8 mouse cellular contexts compared by ENCODE assay signal in genomic region chr11:96978401-96979246, GRCm38 (mm10). TPM values are rescaled to one million over a fixed set of nuclear protein-coding genes. Genes with fewer than 3 reads are reported as not detected.
A peak's percentile ranks its signal among the peaks of the same experiment; 100 is the strongest.
DNase-seq lines count a peak whose midpoint lies in the region; ATAC-seq and TF ChIP-seq lines count a peak whose summit lies in the region.

No protein-coding gene starts in this region.

- DNase-seq in heart, adult 2 months: no peak
- no peak for DNase-seq in heart, postnatal 36 days
- no peak for DNase-seq in CH12.LX (ENCODE audit: extremely low read depth)
- DNase-seq in lung, postnatal 36 days: peak; percentile 20
- no peak for DNase-seq in urinary bladder, postnatal 14 days (ENCODE audit: low spot score)
- no peak for DNase-seq in spleen, postnatal 14 days (ENCODE audit: low spot score in 2 of 2)
- no peak for DNase-seq in adrenal gland, postnatal 10 days

- 23% methylated on average over 17 of the region's 17 CpGs for WGBS in heart, adult 2 months
- 31% methylated on average over 17 of the region's 17 CpGs for WGBS in forebrain, embryonic 16.5 days

- no peak for TF ChIP-seq CTCF in heart, adult 2 months (IDR thresholded peaks at IDR 0.05)
- TF ChIP-seq CTCF in CH12.LX (conservative IDR thresholded peaks at IDR 0.05 in 1 of 2, IDR thresholded peaks at IDR 0.05 in 1 of 2; ENCODE audit: low read depth in 2 of 2, low read length in 2 of 2): no peak

- H3K79me2 ChIP-seq in heart, adult 2 months (replicated peaks; ENCODE audit: control insufficient read depth, insufficient read depth, low read length): peaks cover 2% of the 10 kb centered on the region; the same call in 1 of the 2 replicates
- peaks cover 34% of the 10 kb centered on the region for H3K79me2 ChIP-seq in CH12.LX (replicated peaks; ENCODE audit: control insufficient read depth, extremely low read depth, insufficient read depth, poor library complexity, severe bottlenecking)

- ATAC-seq in forebrain, embryonic 16.5 days: no peak

- H3K4me2 ChIP-seq in CH12.LX (ENCODE audit: insufficient read depth, low read depth, poor library complexity, severe bottlenecking): peak overlapping the region; percentile 52
- peak overlapping the region; percentile 81 for H3K4me2 ChIP-seq in forebrain, embryonic 16.5 days (ENCODE audit: low read length)

- dilution Hi-C loops in CH12.LX (cut with MboI; ENCODE audit: extremely low pct_ligation_motif_present, extremely low pct_unique_long_range_greater_than_20kb, low sequenced_read_pairs): no loop called here

- H3K9ac ChIP-seq in heart, adult 2 months (ENCODE audit: low read depth, low read length): peak overlapping the region; percentile 90
- H3K9ac ChIP-seq in CH12.LX (ENCODE audit: insufficient read depth, low read depth): peak overlapping the region; percentile 96
- H3K9ac ChIP-seq in forebrain, embryonic 16.5 days (replicated peaks; ENCODE audit: low read depth, low read length): peak overlapping the region; percentile 70

- peak overlapping the region; percentile 93 for H3K4me3 ChIP-seq in heart, adult 2 months
- H3K4me3 ChIP-seq in CH12.LX (replicated peaks in 1 of 3; ENCODE audit: low read depth in 2 of 3, low read length in 2 of 3, poor library complexity in 1 of 3): peak overlapping the region; percentile 78 to 91 (median 89)
- H3K4me3 ChIP-seq in forebrain, embryonic 16.5 days (replicated peaks; ENCODE audit: low read length): peak overlapping the region; percentile 57

- TF ChIP-seq RAD21 in CH12.LX (IDR thresholded peaks at IDR 0.05; ENCODE audit: low read depth, low read length): no peak

- no peaks in the 10 kb centered on the region for H3K27me3 ChIP-seq in heart, adult 2 months (ENCODE audit: control insufficient read depth, insufficient read depth, low read length)
- no peaks in the 10 kb centered on the region for H3K27me3 ChIP-seq in CH12.LX (replicated peaks)
- H3K27me3 ChIP-seq in forebrain, embryonic 16.5 days (replicated peaks; ENCODE audit: control insufficient read depth, insufficient read depth, low read length): no peaks in the 10 kb centered on the region

- TF ChIP-seq EP300 in heart, adult 2 months (IDR thresholded peaks at IDR 0.05; ENCODE audit: insufficient read depth, low read depth, low read length): no peak
- TF ChIP-seq EP300 in CH12.LX (IDR thresholded peaks at IDR 0.05; ENCODE audit: low read length): no peak

- no peaks in the 10 kb centered on the region for H3K9me3 ChIP-seq in CH12.LX (replicated peaks; ENCODE audit: low read length)
- H3K9me3 ChIP-seq in forebrain, embryonic 16.5 days (ENCODE audit: control insufficient read depth, low read length): no peaks in the 10 kb centered on the region

- H3K36me3 ChIP-seq in heart, adult 2 months (ENCODE audit: control insufficient read depth, insufficient read depth, low read length): 0 out of 2 replicates have a peak, but pooled peaks cover 2% of the 10 kb centered on the region
- H3K36me3 ChIP-seq in CH12.LX (replicated peaks in 1 of 2; ENCODE audit: control insufficient read depth in 1 of 2, insufficient read depth in 1 of 2, low read length in 1 of 2): peaks cover 0 to 15% of the 10 kb centered on the region in 2 experiments
- H3K36me3 ChIP-seq in forebrain, embryonic 16.5 days (ENCODE audit: control insufficient read depth, insufficient read depth): no peaks in the 10 kb centered on the region

- in situ Hi-C loops in CH12.LX (cut with MboI; ENCODE audit: low pct_ligation_motif_present, low pct_unique_long_range_greater_than_20kb, low sequenced_read_pairs): no loop called here

- H3K4me1 ChIP-seq in heart, adult 2 months (ENCODE audit: control insufficient read depth, insufficient read depth, low read length): peaks cover 14% of the 10 kb centered on the region
- peaks cover 27 to 64% of the 10 kb centered on the region in 2 experiments for H3K4me1 ChIP-seq in CH12.LX (ENCODE audit: control insufficient read depth in 1 of 2, insufficient read depth in 2 of 2)
- H3K4me1 ChIP-seq in forebrain, embryonic 16.5 days (replicated peaks; ENCODE audit: control insufficient read depth, insufficient read depth, low read length): peaks cover 18% of the 10 kb centered on the region

- H3K27ac ChIP-seq in heart, adult 2 months: peak overlapping the region; percentile 97
- H3K27ac ChIP-seq in CH12.LX (ENCODE audit: insufficient read depth, low read depth): peak overlapping the region; percentile 65; the same call in 1 of the 2 replicates
- peak overlapping the region; percentile 80 for H3K27ac ChIP-seq in forebrain, embryonic 16.5 days (ENCODE audit: low read length)

- intact Hi-C loops in heart, adult 2 months (cut with DNase I): loop anchor here (5.0 kb wide), 1 partner anchor 209 kb away; the partner anchor contains the start of gene Kpnb1
- intact Hi-C loops in heart, postnatal 36 days (cut with DNase I): no loop called here

- TF ChIP-seq POLR2A in heart, adult 2 months (IDR thresholded peaks at IDR 0.05; ENCODE audit: insufficient read depth, low read depth, low read length): no peak
- TF ChIP-seq POLR2A in CH12.LX (IDR thresholded peaks at IDR 0.05; ENCODE audit: low read depth, low read length): no peak

TF ChIP-seq in CH12.LX, 34 proteins besides CTCF, POLR2A, EP300 and RAD21:
- TF ChIP-seq JUN (IDR thresholded peaks at IDR 0.05; ENCODE audit: insufficient read depth, low read depth, low read length) (no peak), MEF2A (IDR thresholded peaks at IDR 0.05; ENCODE audit: borderline replicate concordance, low read depth, low read length) (no peak), ETS1 (conservative IDR thresholded peaks at IDR 0.05; ENCODE audit: low read depth, low read length) (0 out of 2 replicates have a peak, but pooled peaks have one; percentile 0), POLR2AphosphoS2 (IDR thresholded peaks at IDR 0.05; ENCODE audit: low read depth, low read length) (0 out of 2 replicates have a peak, but pooled peaks have one; percentile 0), USF1 (IDR thresholded peaks at IDR 0.05; ENCODE audit: low read depth, low read length) (no peak), E2F4 (IDR thresholded peaks at IDR 0.05; ENCODE audit: insufficient replicate concordance, low read depth, low read length) (no peak), ZMIZ1 (IDR thresholded peaks at IDR 0.05; ENCODE audit: low read depth, low read length) (no peak), PAX5 (IDR thresholded peaks at IDR 0.05; ENCODE audit: low read length) (no peak), MAFK (IDR thresholded peaks at IDR 0.05; ENCODE audit: insufficient replicate concordance, low read length) (0 out of 2 replicates have a peak, but pooled peaks have one; percentile 3)
TF ChIP-seq in CH12.LX: peak in this region for 3.

RNA-seq across cellular contexts. Expression of gene Sp2, which starts 4.1 kb away (rescaled TPM):
- 10 to 100 TPM; 10.4 to 12.4 TPM for total RNA-seq in heart, adult 2 months (2021)
- polyA plus RNA-seq in heart, adult 2 months (2012; rRNA removed): 10.3 and 12.3 TPM in 2 replicates
- 10 to 100 TPM; 10.3 to 13.8 TPM for total RNA-seq in heart, postnatal 36 days (2021)
- total RNA-seq in CH12.LX (2012; rRNA removed) (2.1 and 2.8 TPM in 2 replicates), CH12.LX (2014; rRNA removed) (1.1 TPM in 2 replicates)
- 15.9 and 21.0 TPM in 2 replicates for polyA plus RNA-seq in CH12.LX (2012; ENCODE audit: insufficient read length, low read depth)
- 16.2 and 16.3 TPM in 2 replicates for polyA plus RNA-seq in forebrain, embryonic 16.5 days (2015; fragmentation: Nextera tagmentation; extraction: Ambion mirVana)
- total RNA-seq in adrenal gland, postnatal 10 days (2021): 10 to 100 TPM; 14.3 to 16.3 TPM

RNA-seq across cellular contexts. Expression of gene Sp6, which starts 34.6 kb away (rescaled TPM):
- under 1 TPM; 0.11 to 0.21 TPM for total RNA-seq in heart, adult 2 months (2021)
- polyA plus RNA-seq in heart, adult 2 months (2012; rRNA removed): 0.21 and 0.23 TPM in 2 replicates
- under 1 TPM in 1 of 2 experiments, not detected in 1; 0.14 TPM for total RNA-seq in heart, postnatal 36 days (2021)
- total RNA-seq in CH12.LX (2012; rRNA removed) (44.3 and 65.5 TPM in 2 replicates), CH12.LX (2014; rRNA removed) (15.8 and 18.4 TPM in 2 replicates)
- 10.0 and 10.1 TPM in 2 replicates for polyA plus RNA-seq in CH12.LX (2012; ENCODE audit: insufficient read length, low read depth)
- polyA plus RNA-seq in forebrain, embryonic 16.5 days (2015; fragmentation: Nextera tagmentation; extraction: Ambion mirVana): 0.29 and 0.68 TPM in 2 replicates
- under 1 TPM; 0.18 to 0.30 TPM for total RNA-seq in adrenal gland, postnatal 10 days (2021)

RNA-seq across cellular contexts. Expression of gene Pnpo, which starts 34.8 kb away (rescaled TPM):
- total RNA-seq in heart, adult 2 months (2021): 10 to 100 TPM; 12.9 to 13.0 TPM
- 21.3 and 22.0 TPM in 2 replicates for polyA plus RNA-seq in heart, adult 2 months (2012; rRNA removed)
- total RNA-seq in heart, postnatal 36 days (2021): 10 to 100 TPM; 12.8 to 13.9 TPM
- total RNA-seq in CH12.LX (2012; rRNA removed) (38.5 and 42.9 TPM in 2 replicates), CH12.LX (2014; rRNA removed) (54.3 and 56.2 TPM in 2 replicates)
- polyA plus RNA-seq in CH12.LX (2012; ENCODE audit: insufficient read length, low read depth): 32.5 and 36.3 TPM in 2 replicates
- polyA plus RNA-seq in forebrain, embryonic 16.5 days (2015; fragmentation: Nextera tagmentation; extraction: Ambion mirVana): 21.7 and 22.8 TPM in 2 replicates
- 10 to 100 TPM; 29.1 to 32.5 TPM for total RNA-seq in adrenal gland, postnatal 10 days (2021)

RNA-seq across cellular contexts. Expression of gene Prr15l, which starts 50.7 kb away (rescaled TPM):
- total RNA-seq in heart, adult 2 months (2021): 1 to 10 TPM in 1 of 2 experiments, under 1 TPM in 1; 0.93 to 2.1 TPM
- 0.70 and 2.5 TPM in 2 replicates for polyA plus RNA-seq in heart, adult 2 months (2012; rRNA removed)
- total RNA-seq in heart, postnatal 36 days (2021): 1 to 10 TPM in 1 of 2 experiments, under 1 TPM in 1; 0.73 to 1.8 TPM
- total RNA-seq in CH12.LX (2012; rRNA removed) (0.08 TPM in 2 replicates), CH12.LX (2014; rRNA removed) (not detected in 2 replicates)
- polyA plus RNA-seq in CH12.LX (2012; ENCODE audit: insufficient read length, low read depth): 0.19 and 0.31 TPM in 2 replicates
- 0.19 and 0.27 TPM in 2 replicates for polyA plus RNA-seq in forebrain, embryonic 16.5 days (2015; fragmentation: Nextera tagmentation; extraction: Ambion mirVana)
- total RNA-seq in adrenal gland, postnatal 10 days (2021): under 1 TPM; 0.24 to 0.66 TPM

RNA-seq across cellular contexts. Expression of gene Scrn2, which starts 51.1 kb away (rescaled TPM):
- total RNA-seq in heart, adult 2 months (2021): 10 to 100 TPM; 12.6 TPM
- 13.0 and 16.3 TPM in 2 replicates for polyA plus RNA-seq in heart, adult 2 months (2012; rRNA removed)
- total RNA-seq in heart, postnatal 36 days (2021): 10 to 100 TPM; 13.7 to 14.1 TPM
- total RNA-seq in CH12.LX (2012; rRNA removed) (55.8 and 63.9 TPM in 2 replicates), CH12.LX (2014; rRNA removed) (34.5 and 37.5 TPM in 2 replicates)
- 35.2 and 41.1 TPM in 2 replicates for polyA plus RNA-seq in CH12.LX (2012; ENCODE audit: insufficient read length, low read depth)
- 14.4 and 16.2 TPM in 2 replicates for polyA plus RNA-seq in forebrain, embryonic 16.5 days (2015; fragmentation: Nextera tagmentation; extraction: Ambion mirVana)
- 10 to 100 TPM; 22.5 to 25.9 TPM for total RNA-seq in adrenal gland, postnatal 10 days (2021)

Comparison
In these comparisons a context has a peak if more than half of its experiments do, and no peak if none do; other contexts are left out.
1. RNA of gene Sp6, which starts 34.6 kb away (total RNA-seq): 15.8 to 65.5 TPM in CH12.LX; 0.18 to 0.30 TPM in adrenal gland, postnatal 10 days, 0.11 to 0.21 TPM in heart, adult 2 months and 0.14 TPM in heart, postnatal 36 days; every median in the first group is over 10 times any median in the second.
2. Peak in every context shown above with its lines, with median percentiles within 50 percentile points of each other: H3K27ac ChIP-seq, H3K4me3 ChIP-seq and H3K9ac ChIP-seq.